Mouse (Mus musculus) limb, embryonic 14.5 days (tissue): Measurements from ENCODE around the gene Mroh2a. TPM values are rescaled to one million over a fixed set of nuclear protein-coding genes. Genes with fewer than 3 reads are reported as not detected.
A peak's percentile ranks its signal among the peaks of the same experiment; 100 is the strongest.

ENCODE experiments used
- ATAC-seq: fragments of 200-750 bp; cut with Nextera tagmentation; 2 replicates; pipeline ENCODE4 v1.8.0; 2017; ENCODE audit warnings: low read depth, moderate number of reproducible peaks, moderate TSS enrichment; ENCODE audit not compliant: low FRiP score
- DNase-seq: peaks from one replicate; pipeline ENCODE4 v3.0.0-alpha.2; 2015; ENCODE audit warnings: low spot score
- H3K27ac ChIP-seq: fragments of 300-500 bp; sonication (generic); replicated peaks from 2 replicates; pipeline ENCODE4 v1.5.1; 2014; ENCODE audit warnings: low read depth, mild to moderate bottlenecking, low read length, moderate library complexity, mixed read lengths
- H3K27me3 ChIP-seq: fragments of 300-500 bp; sonication (generic); 2 replicates; pipeline ENCODE4 v1.6.1; 2014; ENCODE audit warnings: low read length, mixed read lengths; ENCODE audit not compliant: control insufficient read depth, insufficient read depth
- H3K36me3 ChIP-seq: fragments of 300-500 bp; sonication (generic); 2 replicates; pipeline ENCODE4 v1.6.1; 2014; ENCODE audit warnings: mild to moderate bottlenecking, low read length, moderate library complexity, mixed read lengths; ENCODE audit not compliant: control insufficient read depth, insufficient read depth
- H3K4me1 ChIP-seq: fragments of 300-500 bp; sonication (generic); 2 replicates; pipeline ENCODE4 v1.6.1; 2014; ENCODE audit warnings: antibody characterized with exemption, low read length, mixed read lengths; ENCODE audit not compliant: control insufficient read depth, insufficient read depth
- H3K4me2 ChIP-seq: fragments of 300-500 bp; sonication (generic); replicated peaks from 2 replicates; pipeline ENCODE4 v1.6.1; 2014; ENCODE audit warnings: low read depth, mild to moderate bottlenecking, low read length, moderate library complexity; ENCODE audit not compliant: severe bottlenecking
- H3K4me3 ChIP-seq: fragments of 300-500 bp; sonication (generic); replicated peaks from 2 replicates; pipeline ENCODE4 v1.5.1; 2014; ENCODE audit warnings: low read length
- H3K9ac ChIP-seq: fragments of 300-500 bp; sonication (generic); 2 replicates; pipeline ENCODE4 v1.6.1; 2014; ENCODE audit warnings: mild to moderate bottlenecking, low read depth, low read length, moderate library complexity; ENCODE audit not compliant: severe bottlenecking
- H3K9me3 ChIP-seq: fragments of 300-500 bp; sonication (generic); 2 replicates; pipeline ENCODE4 v1.6.1; 2016; ENCODE audit warnings: low read length; ENCODE audit not compliant: control insufficient read depth
- POLR2A ChIP-seq: fragments of 200-500 bp; IDR thresholded peaks from 2 replicates; pipeline ENCODE4 v1.8.0; 2012; ENCODE audit warnings: inconsistent platforms, mild to moderate bottlenecking, moderate library complexity, borderline replicate concordance; ENCODE audit not compliant: insufficient read depth, insufficient read length; ENCODE audit errors: extremely low read depth
- WGBS: fragments of 180-500 bp; shearing (Covaris S2); extraction: QIAGEN DNeasy Blood & Tissue Kit; methylation state at CpG from one replicate; pipeline ENCODE4 v1.1.7; 2014; 5-methylcytosine and 5-hydroxymethylcytosine counted together
- polyA plus RNA-seq, 2 experiments: library from polyadenylated mRNA; depleted of rRNA in 1 of 2; stranded (reverse) in 1 of 2; unstranded in 1 of 2; fragments of >200 nt; fragmentation: Nextera tagmentation in 1 of 2; extraction: Ambion mirVana in 1 of 2; gene quantifications; 2 replicates each; pipeline versions ENCODE4 v1.2.1 to v1.2.3; 2012 to 2014

Gene Mroh2a
- polyA plus RNA-seq, 2 experiments, result 0.20 to 2.2 TPM

GRCm38 (mm10) chr1:88284228-88284945, 57.6 kb downstream of the Mroh2a start:
- no peak overlapping the region for H3K4me3 ChIP-seq
- no peak overlapping the region for H3K4me2 ChIP-seq
- H3K4me1 ChIP-seq, result no peaks in the 10 kb centered on the region
- 63% methylated on average over 10 of the region's 10 CpGs for WGBS
- no peak for TF ChIP-seq POLR2A
- no peak overlapping the region for H3K9ac ChIP-seq
- no peak overlapping the region for H3K27ac ChIP-seq
- H3K36me3 ChIP-seq, result no peaks in the 10 kb centered on the region
- DNase-seq, result no peak
- peaks cover 56% of the 10 kb centered on the region for H3K9me3 ChIP-seq
- ATAC-seq, result 0 out of 2 replicates have a peak, but pooled peaks have one; percentile 13
- H3K27me3 ChIP-seq, result no peaks in the 10 kb centered on the region

- ATAC-seq, result no peak
- no peak overlapping the region for H3K27ac ChIP-seq
- H3K4me1 ChIP-seq, result no peaks in the 10 kb centered on the region
- no peak for DNase-seq
- H3K9me3 ChIP-seq, result peaks cover 59% of the 10 kb centered on the region
- H3K36me3 ChIP-seq, result no peaks in the 10 kb centered on the region
- no peak overlapping the region for H3K4me2 ChIP-seq
- 59% methylated on average over 7 of the region's 7 CpGs for WGBS
- no peak overlapping the region for H3K4me3 ChIP-seq
- H3K27me3 ChIP-seq, result no peaks in the 10 kb centered on the region
- no peak for TF ChIP-seq POLR2A
- no peak overlapping the region for H3K9ac ChIP-seq
These were observed 58.1 kb downstream of the Mroh2a start for GRCm38 (mm10) chr1:88284946-88285320.

GRCm38 (mm10) chr1:88285652-88286051, 58.9 kb downstream of the Mroh2a start:
- H3K4me2 ChIP-seq, result no peak overlapping the region
- no peak overlapping the region for H3K27ac ChIP-seq
- H3K9me3 ChIP-seq, result peaks cover 66% of the 10 kb centered on the region
- H3K9ac ChIP-seq, result no peak overlapping the region
- no peaks in the 10 kb centered on the region for H3K36me3 ChIP-seq
- no peak overlapping the region for H3K4me3 ChIP-seq
- 69% methylated on average over 5 of the region's 5 CpGs for WGBS
- ATAC-seq (no peak), DNase-seq (no peak)
- H3K27me3 ChIP-seq, result no peaks in the 10 kb centered on the region
- TF ChIP-seq POLR2A, result no peak
- no peaks in the 10 kb centered on the region for H3K4me1 ChIP-seq

GRCm38 (mm10) chr1:88286136-88286845, 59.5 kb downstream of the Mroh2a start:
- ATAC-seq, result no peak
- Histone ChIP-seq H3K9ac (no peak overlapping the region), H3K36me3 (no peaks in the 10 kb centered on the region), H3K4me1 (no peaks in the 10 kb centered on the region), H3K4me3 (no peak overlapping the region), H3K9me3 (peaks cover 69% of the 10 kb centered on the region), H3K4me2 (no peak overlapping the region), H3K27ac (no peak overlapping the region), H3K27me3 (no peaks in the 10 kb centered on the region)
- WGBS, result 82% methylated on average over 15 of the region's 15 CpGs
- no peak for DNase-seq
- no peak for TF ChIP-seq POLR2A

- Histone ChIP-seq H3K27ac (no peak overlapping the region), H3K9ac (no peak overlapping the region), H3K27me3 (no peaks in the 10 kb centered on the region), H3K36me3 (no peaks in the 10 kb centered on the region), H3K4me2 (no peak overlapping the region), H3K4me1 (no peaks in the 10 kb centered on the region), H3K9me3 (peaks cover 77% of the 10 kb centered on the region), H3K4me3 (no peak overlapping the region)
- no peak for TF ChIP-seq POLR2A
- ATAC-seq (no peak), DNase-seq (no peak)
- WGBS, result 74% methylated on average over 13 of the region's 13 CpGs
These were observed 60.3 kb downstream of the Mroh2a start for GRCm38 (mm10) chr1:88286887-88287696.
